Mouse (Mus musculus) gastrocnemius, postnatal 10 days (tissue): Measurements from ENCODE around the gene Tlcd2. TPM values are rescaled to one million over a fixed set of nuclear protein-coding genes. Genes with fewer than 3 reads are reported as not detected.

Experiments
- DNase-seq: peaks from one replicate; pipeline ENCODE4 v3.0.0; 2021; ENCODE audit warnings: mixed read lengths
- microRNA-seq, 2 experiments: library from miRNA; unstranded; fragments of <30 nt; microRNA quantifications; one replicate each; pipeline ENCODE4 v1.2.0; 2021
- total RNA-seq, 2 experiments: library from RNA; stranded (reverse); gene quantifications; 2 replicates each; pipeline ENCODE4 v1.2.3; 2021

Gene Tlcd2
- total RNA-seq, 2 experiments from 2014 or later = 13.5 to 14.9 TPM

DNA sequence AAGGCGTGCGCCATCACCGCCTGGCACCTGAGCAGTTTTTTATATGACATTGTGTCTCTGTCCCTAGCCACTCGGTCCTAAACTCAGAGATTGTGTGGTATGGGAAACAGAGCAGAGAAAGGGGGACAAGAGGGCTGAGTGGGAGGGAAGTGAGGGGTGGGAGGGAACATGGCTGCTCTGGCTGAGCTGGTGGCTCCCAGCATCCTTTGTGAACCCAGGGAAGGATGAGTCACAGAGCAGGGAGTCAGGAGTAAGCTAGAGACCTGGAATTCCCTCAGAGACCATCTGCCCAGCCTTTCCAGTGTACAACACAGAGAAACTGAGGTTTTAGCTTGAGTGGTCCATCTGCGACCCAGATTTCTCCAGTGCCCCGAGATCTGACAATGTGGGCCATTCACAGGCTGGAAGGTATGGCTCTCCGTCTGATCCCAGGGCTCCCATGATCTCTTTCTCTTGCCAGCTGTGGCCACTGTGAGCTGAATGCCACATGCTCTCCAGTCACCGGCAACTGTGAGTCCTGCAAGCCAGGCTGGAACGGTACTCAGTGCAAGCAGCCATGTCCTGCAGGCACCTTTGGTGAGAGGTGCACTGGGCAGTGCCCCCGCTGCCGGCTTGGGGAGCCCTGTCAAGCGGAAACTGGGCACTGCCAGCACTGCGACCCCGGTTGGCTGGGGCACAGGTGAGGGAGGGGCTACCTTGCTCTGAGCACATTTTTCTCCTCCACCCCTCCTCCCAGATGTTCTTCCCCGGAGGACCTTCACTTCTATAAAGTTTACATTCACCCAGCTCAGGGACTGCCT is 58.5 kb downstream of the Tlcd2 start:
- no peak for DNase-seq

Small RNAs within 50 kb of the gene (microRNA-seq; reads per million reads assigned to microRNA genes)
- 5,222 to 5,377 reads per million in 2 experiments for gene Mir22

Other genes with a start within 250 kb of the Tlcd2 start
- gene Rpa1, start 113.4 kb upstream of the Tlcd2 start, total RNA-seq = 10 to 100 TPM; 56.8 to 59.3 TPM
- gene Smyd4, start 113.3 kb upstream of the Tlcd2 start, total RNA-seq = 1 to 10 TPM; 6.1 to 6.6 TPM
- gene Serpinf1, start 39.0 kb upstream of the Tlcd2 start, total RNA-seq = 100 to 1,000 TPM; 134 to 239 TPM
- under 1 TPM in 1 of 2 experiments, not detected in 1; 0.56 TPM for gene Serpinf2, start 22.1 kb upstream of the Tlcd2 start, total RNA-seq
- gene Wdr81, start 7.0 kb upstream of the Tlcd2 start, total RNA-seq = 1 to 10 TPM; 7.2 to 7.9 TPM
- gene Prpf8, start 25.1 kb downstream of the Tlcd2 start, total RNA-seq = 10 to 100 TPM; 77.6 to 83.7 TPM
- 10 to 100 TPM; 25.5 to 32.6 TPM for gene Rilp, start 48.4 kb downstream of the Tlcd2 start, total RNA-seq
- gene Scarf1, start 51.8 kb downstream of the Tlcd2 start, total RNA-seq = 10 to 100 TPM in 1 of 2 experiments, 1 to 10 TPM in 1; 7.9 to 10.0 TPM
- gene Slc43a2, start 70.0 kb downstream of the Tlcd2 start, total RNA-seq = 10 to 100 TPM; 24.2 to 27.3 TPM
- 100 to 1,000 TPM; 148 to 160 TPM for gene Pitpna, start 126.4 kb downstream of the Tlcd2 start, total RNA-seq
- 10 to 100 TPM; 22.5 to 23.3 TPM for gene Inpp5k, start 169.3 kb downstream of the Tlcd2 start, total RNA-seq
- gene Myo1c, start 188.8 kb downstream of the Tlcd2 start, total RNA-seq = 10 to 100 TPM; 56.3 to 65.1 TPM
- 10 to 100 TPM; 53.0 to 59.8 TPM for gene Crk, start 217.5 kb downstream of the Tlcd2 start, total RNA-seq